Mouse (Mus musculus): ENCODE results near the gene Impdh1. TPM values are rescaled to one million over a fixed set of nuclear protein-coding genes. Genes with fewer than 3 reads are reported as not detected.

Impdh1 gene
- polyA plus RNA-seq, 2 experiments: 5.2 to 5.8 TPM

- no peak for TF ChIP-seq EP300 (IDR thresholded peaks at IDR 0.05; ENCODE audit: low read depth)
- TF ChIP-seq CTCF (IDR thresholded peaks at IDR 0.05; ENCODE audit: low read depth): no peak
- no peak overlapping the region for H3K4me2 ChIP-seq (ENCODE audit: low read depth)
- DNase-seq (ENCODE audit: low read depth in 3 of 3, low spot score in 3 of 3) (no peak), ATAC-seq (ENCODE audit: insufficient read depth) (no peak)
- no peak overlapping the region for H3K9ac ChIP-seq (replicated peaks)
- peaks cover 14% of the 10 kb centered on the region for H3K27me3 ChIP-seq (ENCODE audit: control insufficient read depth, insufficient read depth, low read length)
- H3K36me3 ChIP-seq (replicated peaks; ENCODE audit: control insufficient read depth, insufficient read depth, low read depth): no peaks in the 10 kb centered on the region
- WGBS (ENCODE audit: insufficient replicate concordance): 48% methylated on average over 9 of the region's 9 CpGs
- H3K27ac ChIP-seq: no peak overlapping the region
- peaks cover 0 to 4% of the 10 kb centered on the region in 2 experiments; a peak in 2 of 4 replicates for H3K4me1 ChIP-seq (replicated peaks; ENCODE audit: control insufficient read depth in 2 of 2, insufficient read depth in 2 of 2, low read length in 1 of 2)
- H3K4me3 ChIP-seq (ENCODE audit: insufficient read depth in 1 of 2, low read depth in 2 of 2, low read length in 2 of 2): no peak overlapping the region
- H3K9me3 ChIP-seq (ENCODE audit: control insufficient read depth, low read length): no peaks in the 10 kb centered on the region
Observed at GRCm38 (mm10) chr6:29210231-29210936, 5.8 kb downstream of the Impdh1 start.

GRCm38 (mm10) chr6:29208178-29208577 lies 8.0 kb downstream of the Impdh1 start:
- no peak for DNase-seq (ENCODE audit: low read depth in 3 of 3, low spot score in 3 of 3)
- no peak overlapping the region for H3K9ac ChIP-seq (replicated peaks)
- H3K4me3 ChIP-seq (ENCODE audit: insufficient read depth in 1 of 2, low read depth in 2 of 2, low read length in 2 of 2): no peak overlapping the region
- WGBS (ENCODE audit: insufficient replicate concordance): 51% methylated on average over 5 of the region's 5 CpGs
- no peak overlapping the region for H3K4me2 ChIP-seq (ENCODE audit: low read depth)
- H3K9me3 ChIP-seq (ENCODE audit: control insufficient read depth, low read length): no peaks in the 10 kb centered on the region
- H3K36me3 ChIP-seq (replicated peaks; ENCODE audit: control insufficient read depth, insufficient read depth, low read depth): no peaks in the 10 kb centered on the region
- ATAC-seq (ENCODE audit: insufficient read depth): no peak
- H3K27me3 ChIP-seq (ENCODE audit: control insufficient read depth, insufficient read depth, low read length): no peaks in the 10 kb centered on the region
- no peak overlapping the region for H3K27ac ChIP-seq
- no peaks in the 10 kb centered on the region; a peak in 1 of 4 replicates for H3K4me1 ChIP-seq (replicated peaks; ENCODE audit: control insufficient read depth in 2 of 2, insufficient read depth in 2 of 2, low read length in 1 of 2)
- TF ChIP-seq CTCF (IDR thresholded peaks at IDR 0.05; ENCODE audit: low read depth) (no peak), EP300 (IDR thresholded peaks at IDR 0.05; ENCODE audit: low read depth) (no peak)

GRCm38 (mm10) chr6:29207017-29207416 lies 9.1 kb downstream of the Impdh1 start:
- H3K36me3 ChIP-seq (replicated peaks; ENCODE audit: control insufficient read depth, insufficient read depth, low read depth): no peaks in the 10 kb centered on the region
- no peak overlapping the region for H3K27ac ChIP-seq
- no peak for ATAC-seq (ENCODE audit: insufficient read depth)
- no peak overlapping the region for H3K4me3 ChIP-seq (ENCODE audit: insufficient read depth in 1 of 2, low read depth in 2 of 2, low read length in 2 of 2)
- H3K27me3 ChIP-seq (ENCODE audit: control insufficient read depth, insufficient read depth, low read length): no peaks in the 10 kb centered on the region
- DNase-seq (ENCODE audit: low read depth in 3 of 3, low spot score in 3 of 3): no peak
- H3K4me2 ChIP-seq (ENCODE audit: low read depth): no peak overlapping the region
- WGBS (ENCODE audit: insufficient replicate concordance): 64% methylated on average over 5 of the region's 5 CpGs
- H3K9me3 ChIP-seq (ENCODE audit: control insufficient read depth, low read length): no peaks in the 10 kb centered on the region
- no peak for TF ChIP-seq EP300 (IDR thresholded peaks at IDR 0.05; ENCODE audit: low read depth)
- no peak overlapping the region for H3K9ac ChIP-seq (replicated peaks)
- H3K4me1 ChIP-seq (replicated peaks; ENCODE audit: control insufficient read depth in 2 of 2, insufficient read depth in 2 of 2, low read length in 1 of 2): no peaks in the 10 kb centered on the region; a peak in 1 of 4 replicates

DNA sequence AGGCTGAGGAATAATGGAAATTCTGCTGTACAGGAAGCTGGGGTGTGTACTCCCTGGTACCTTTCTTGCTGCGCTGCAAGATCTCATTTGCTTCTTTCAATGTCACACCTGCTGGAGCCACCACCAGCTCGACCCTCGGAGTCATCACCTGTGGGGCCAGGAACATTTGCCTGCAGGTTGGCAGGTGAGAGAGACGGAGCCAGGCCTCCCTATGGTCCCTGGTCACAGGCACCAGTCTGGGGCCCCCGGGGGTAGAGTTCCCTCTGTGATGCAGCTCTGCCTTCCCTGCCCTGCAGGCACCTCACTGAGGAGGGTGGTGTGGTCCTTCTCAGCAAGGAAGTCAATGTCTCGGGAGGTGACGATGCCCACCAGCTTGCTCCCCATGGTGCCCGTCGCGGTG lies 10.2 kb downstream of the Impdh1 start:
- ATAC-seq (ENCODE audit: insufficient read depth) (no peak), DNase-seq (ENCODE audit: low read depth in 3 of 3, low spot score in 3 of 3) (no peak)
- Histone ChIP-seq H3K4me3 (ENCODE audit: insufficient read depth in 1 of 2, low read depth in 2 of 2, low read length in 2 of 2) (no peak overlapping the region), H3K27me3 (ENCODE audit: control insufficient read depth, insufficient read depth, low read length) (no peaks in the 10 kb centered on the region), H3K27ac (no peak overlapping the region), H3K9ac (replicated peaks) (no peak overlapping the region), H3K4me1 (replicated peaks; ENCODE audit: control insufficient read depth in 2 of 2, insufficient read depth in 2 of 2, low read length in 1 of 2) (no peaks in the 10 kb centered on the region), H3K9me3 (ENCODE audit: control insufficient read depth, low read length) (no peaks in the 10 kb centered on the region), H3K4me2 (ENCODE audit: low read depth) (no peak overlapping the region), H3K36me3 (replicated peaks; ENCODE audit: control insufficient read depth, insufficient read depth, low read depth) (no peaks in the 10 kb centered on the region)
- no peak for TF ChIP-seq CTCF (IDR thresholded peaks at IDR 0.05; ENCODE audit: low read depth)
- TF ChIP-seq EP300 (IDR thresholded peaks at IDR 0.05; ENCODE audit: low read depth): no peak
- WGBS (ENCODE audit: insufficient replicate concordance): 76% methylated on average over 10 of the region's 10 CpGs

DNA sequence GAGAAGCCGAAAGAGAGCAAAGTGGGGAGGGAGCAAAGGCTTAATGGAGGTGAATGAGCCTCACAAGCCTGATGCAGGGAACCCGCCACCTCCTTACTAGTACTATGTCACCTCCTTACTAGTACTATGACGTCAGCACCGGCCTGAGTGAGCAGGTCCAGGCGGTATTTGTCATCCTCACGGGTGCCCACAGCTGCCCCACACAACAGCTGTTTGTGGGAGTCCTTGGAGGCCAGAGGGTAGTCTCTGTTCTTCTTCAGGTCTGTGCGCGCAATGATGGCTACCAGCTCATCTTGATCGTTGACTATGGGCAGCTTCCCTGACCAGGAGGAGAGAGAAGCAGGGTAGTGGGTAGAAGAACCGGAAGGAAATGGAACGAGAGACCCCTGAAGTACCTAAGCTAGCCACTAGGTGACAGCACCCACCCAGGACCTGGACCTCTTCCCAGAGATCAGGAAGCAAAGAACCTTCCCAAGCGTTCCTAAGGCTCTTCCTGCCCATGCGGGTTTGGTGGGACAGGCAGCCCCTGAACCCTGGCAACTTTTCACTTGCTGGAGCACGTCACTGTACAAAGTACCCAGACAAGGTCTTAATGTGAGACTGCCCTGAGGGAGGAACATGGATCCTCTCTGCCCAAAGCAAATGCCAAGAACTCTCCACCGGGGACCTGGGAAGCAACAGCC lies 11.1 kb downstream of the Impdh1 start:
- H3K4me2 ChIP-seq (ENCODE audit: low read depth): no peak overlapping the region
- H3K27ac ChIP-seq: no peak overlapping the region
- no peak for DNase-seq (ENCODE audit: low read depth in 3 of 3, low spot score in 3 of 3)
- no peaks in the 10 kb centered on the region for H3K27me3 ChIP-seq (ENCODE audit: control insufficient read depth, insufficient read depth, low read length)
- 47% methylated on average over 15 of the region's 15 CpGs for WGBS (ENCODE audit: insufficient replicate concordance)
- TF ChIP-seq CTCF (IDR thresholded peaks at IDR 0.05; ENCODE audit: low read depth) (peak; percentile 85), EP300 (IDR thresholded peaks at IDR 0.05; ENCODE audit: low read depth) (no peak)
- ATAC-seq (ENCODE audit: insufficient read depth): no peak
- H3K4me3 ChIP-seq (ENCODE audit: insufficient read depth in 1 of 2, low read depth in 2 of 2, low read length in 2 of 2): no peak overlapping the region
- no peaks in the 10 kb centered on the region for H3K36me3 ChIP-seq (replicated peaks; ENCODE audit: control insufficient read depth, insufficient read depth, low read depth)
- H3K9me3 ChIP-seq (ENCODE audit: control insufficient read depth, low read length): no peaks in the 10 kb centered on the region
- H3K9ac ChIP-seq (replicated peaks): no peak overlapping the region
- no peaks in the 10 kb centered on the region for H3K4me1 ChIP-seq (replicated peaks; ENCODE audit: control insufficient read depth in 2 of 2, insufficient read depth in 2 of 2, low read length in 1 of 2)

Data from liver, embryonic 14.5 days (tissue).